Mouse (Mus musculus) testis, adult 2 months (tissue): ENCODE results near the gene Sptbn1.

ENCODE experiments used
- CTCF ChIP-seq: fragments of 200-500 bp; IDR thresholded peaks from 2 replicates; pipeline ENCODE4 v1.5.1; 2012; ENCODE audit warnings: low read depth, mild to moderate bottlenecking, inconsistent platforms, low read length, moderate library complexity; ENCODE audit not compliant: control insufficient read depth, insufficient read depth, insufficient replicate concordance
- POLR2A ChIP-seq: fragments of 200-500 bp; IDR thresholded peaks from 2 replicates; pipeline ENCODE4 v1.6.1; 2012; ENCODE audit warnings: low read depth, mild to moderate bottlenecking, inconsistent platforms, low read length, moderate library complexity; ENCODE audit not compliant: control insufficient read depth

DNA sequence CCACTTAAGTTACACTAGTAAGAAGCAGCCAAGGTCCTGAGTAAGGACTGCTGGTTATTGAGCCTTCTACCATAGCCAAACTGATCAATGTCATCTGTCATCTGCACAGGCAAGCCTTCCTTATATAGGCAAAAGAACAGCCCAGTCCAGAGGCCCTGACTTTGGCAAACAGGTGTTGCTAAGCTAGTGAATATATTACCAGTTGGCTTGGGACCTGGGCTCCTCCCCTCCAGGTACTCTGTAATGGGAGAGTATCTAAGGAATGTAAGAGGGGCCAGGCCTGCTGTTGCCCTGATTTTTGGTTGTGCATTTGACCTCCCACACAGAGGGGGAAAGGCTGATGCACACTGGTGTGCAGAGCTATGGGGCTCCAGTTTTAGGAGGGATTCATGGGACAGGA lies 63.6 kb downstream of the Sptbn1 start:
- no peak for TF ChIP-seq CTCF
- no peak for TF ChIP-seq POLR2A
